Mouse (Mus musculus) brain, embryonic 18.5 days (tissue): ENCODE measurements around the gene Lap3.

Experiments
- DNase-seq: peaks from one replicate; pipeline ENCODE4 v3.0.0-alpha.2; 2012; ENCODE audit warnings: low read depth, low spot score

The Lap3 gene

GRCm38 (mm10) chr5:45493191-45494092 lies at the start of gene Lap3:
Gene Lap3 (plus strand): TSS chr5:45493374.
- DNase-seq, result peak; percentile 81

GRCm38 (mm10) chr5:45444130-45444832 lies 48.9 kb upstream of the Lap3 start:
- no peak for DNase-seq

GRCm38 (mm10) chr5:45448676-45449075 lies 44.5 kb upstream of the Lap3 start:
- DNase-seq, result no peak

- no peak for DNase-seq
Measured at GRCm38 (mm10) chr5:45449206-45449605, 44.0 kb upstream of the Lap3 start.

- peak; percentile 97 for DNase-seq
Measured at GRCm38 (mm10) chr5:45449831-45450716, 43.1 kb upstream of the Lap3 start, which contains the start of gene Qdpr. Gene Qdpr (minus strand): TSS chr5:45450236.

- DNase-seq, result no peak
Measured at GRCm38 (mm10) chr5:45453451-45453850, 39.7 kb upstream of the Lap3 start, which contains the start of gene Clrn2. Gene Clrn2 (plus strand): TSS chr5:45453751.

- no peak for DNase-seq
Measured at GRCm38 (mm10) chr5:45454456-45454855, 38.7 kb upstream of the Lap3 start.

- DNase-seq, result no peak
Measured at GRCm38 (mm10) chr5:45472880-45473450, 20.2 kb upstream of the Lap3 start.

GRCm38 (mm10) chr5:45473521-45473920 lies 19.7 kb upstream of the Lap3 start:
- no peak for DNase-seq

- DNase-seq, result peak; percentile 51
Measured at GRCm38 (mm10) chr5:45474215-45474614, 19.0 kb upstream of the Lap3 start.

GRCm38 (mm10) chr5:45474758-45475157 lies 18.4 kb upstream of the Lap3 start:
- no peak for DNase-seq

- DNase-seq, result no peak
Measured at GRCm38 (mm10) chr5:45475771-45476170, 17.4 kb upstream of the Lap3 start.

GRCm38 (mm10) chr5:45476288-45476687 lies 16.9 kb upstream of the Lap3 start:
- no peak for DNase-seq

GRCm38 (mm10) chr5:45477601-45478000 lies 15.6 kb upstream of the Lap3 start:
- no peak for DNase-seq

- no peak for DNase-seq
Measured at GRCm38 (mm10) chr5:45480066-45480465, 13.1 kb upstream of the Lap3 start.

GRCm38 (mm10) chr5:45481125-45481524 lies 12.0 kb upstream of the Lap3 start:
- no peak for DNase-seq

GRCm38 (mm10) chr5:45482607-45483006 lies 10.6 kb upstream of the Lap3 start:
- DNase-seq, result no peak

GRCm38 (mm10) chr5:45483654-45484053 lies 9.5 kb upstream of the Lap3 start:
- no peak for DNase-seq

GRCm38 (mm10) chr5:45491776-45492175 lies 1.4 kb upstream of the Lap3 start:
- DNase-seq, result no peak

GRCm38 (mm10) chr5:45494093-45494755 lies 1.1 kb downstream of the Lap3 start:
- no peak for DNase-seq
